Mouse (Mus musculus) megakaryocyte, embryonic 14.5 days (primary cell): ENCODE data around the gene Dab1. TPM values are rescaled to one million over a fixed set of nuclear protein-coding genes. Genes with fewer than 3 reads are reported as not detected.
A peak's percentile ranks its signal among the peaks of the same experiment; 100 is the strongest.

ENCODE experiments used
- H3K27me3 ChIP-seq: replicated peaks from 2 replicates; pipeline ENCODE3; 2012; ENCODE audit warnings: inconsistent platforms
- H3K36me3 ChIP-seq: replicated peaks from 2 replicates; pipeline ENCODE3; 2012; ENCODE audit warnings: low read length, inconsistent platforms, mixed read lengths
- H3K4me1 ChIP-seq: 2 replicates; pipeline ENCODE4 v1.6.1; 2012; ENCODE audit warnings: inconsistent platforms
- H3K4me3 ChIP-seq: replicated peaks from 2 replicates; pipeline ENCODE3; 2012; ENCODE audit warnings: moderate library complexity, mild to moderate bottlenecking, inconsistent platforms
- H3K9me3 ChIP-seq: 2 replicates; pipeline ENCODE4 v1.6.1; 2012; ENCODE audit warnings: inconsistent platforms
- FLI1 ChIP-seq: IDR thresholded peaks from 2 replicates; pipeline ENCODE4 v1.6.1; 2012; ENCODE audit warnings: low read length, inconsistent platforms, mixed read lengths
- GATA1 ChIP-seq: IDR thresholded peaks from 3 replicates; pipeline ENCODE4 v1.6.1; 2012; ENCODE audit warnings: mixed read lengths, low read length, inconsistent platforms, borderline replicate concordance
- polyA plus RNA-seq: library from polyadenylated mRNA; stranded (reverse); fragments of >175 nt; gene quantifications from 2 replicates; pipeline ENCODE4 v1.2.3, GENCODE M21; 2012; ENCODE audit warnings: low replicate concordance; ENCODE audit not compliant: insufficient read depth

Dab1 gene
- polyA plus RNA-seq, 1 experiment = not detected

DNA sequence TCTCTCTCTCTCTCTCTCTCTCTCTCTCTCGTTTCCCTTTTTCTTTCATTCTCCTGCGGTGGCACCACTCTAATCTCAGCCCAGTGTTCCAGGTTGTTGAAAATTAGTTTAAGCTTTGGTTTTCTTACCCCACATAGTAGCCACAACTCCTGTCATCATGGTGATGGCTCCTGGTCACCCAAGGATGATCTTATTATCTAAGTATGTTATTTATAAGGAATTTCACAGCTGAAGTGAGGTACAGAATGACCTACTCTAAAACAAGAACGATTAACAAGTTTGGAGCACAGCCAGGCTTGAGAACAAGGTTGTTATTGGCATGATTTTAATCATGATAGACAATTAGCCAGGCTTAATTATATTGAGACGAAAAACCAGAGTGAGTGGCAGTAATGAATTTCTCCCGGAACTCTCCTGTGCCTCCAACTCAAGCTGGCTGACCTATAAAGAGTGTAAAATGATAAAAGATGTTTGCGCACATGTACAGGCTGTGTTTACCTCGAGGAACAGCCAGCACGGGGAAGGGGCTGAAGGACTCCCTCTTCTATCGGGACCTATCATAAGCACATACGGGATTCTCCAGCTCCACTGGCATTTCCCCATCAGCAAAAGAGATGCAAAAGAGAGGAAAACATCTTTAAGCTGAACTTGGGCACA, 684.0 kb downstream of the Dab1 start:
- H3K4me1 ChIP-seq = no peaks in the 10 kb centered on the region
- H3K9me3 ChIP-seq = peaks cover 16% of the 10 kb centered on the region; the same call in 1 of the 2 replicates
- H3K4me3 ChIP-seq = no peak overlapping the region
- H3K36me3 ChIP-seq = no peaks in the 10 kb centered on the region
- H3K27me3 ChIP-seq = no peaks in the 10 kb centered on the region
- TF ChIP-seq FLI1 (no peak), GATA1 (no peak)

DNA sequence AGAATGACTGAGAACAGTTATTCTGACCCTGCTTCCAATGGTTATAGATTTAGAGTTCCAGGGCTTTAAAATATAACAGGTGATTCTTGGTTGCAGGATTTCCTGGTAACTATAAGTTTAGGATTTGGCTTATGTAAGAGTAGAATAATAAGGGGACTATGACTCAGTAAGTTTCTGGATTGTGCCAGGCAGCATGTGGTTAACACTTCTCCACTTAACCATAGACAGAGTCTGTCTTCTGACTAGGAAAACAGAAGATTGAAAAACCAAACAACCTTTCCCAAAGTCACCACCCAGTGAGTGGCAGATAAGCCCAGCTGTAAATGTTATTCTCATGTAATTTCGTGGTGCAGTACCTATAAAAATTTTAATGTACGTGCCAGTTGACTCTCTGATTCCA, 688.6 kb downstream of the Dab1 start:
- no peaks in the 10 kb centered on the region for H3K4me1 ChIP-seq
- no peak for TF ChIP-seq GATA1
- TF ChIP-seq FLI1 = no peak
- no peaks in the 10 kb centered on the region for H3K36me3 ChIP-seq
- H3K4me3 ChIP-seq = no peak overlapping the region
- H3K27me3 ChIP-seq = no peaks in the 10 kb centered on the region
- peaks cover 25% of the 10 kb centered on the region for H3K9me3 ChIP-seq

DNA sequence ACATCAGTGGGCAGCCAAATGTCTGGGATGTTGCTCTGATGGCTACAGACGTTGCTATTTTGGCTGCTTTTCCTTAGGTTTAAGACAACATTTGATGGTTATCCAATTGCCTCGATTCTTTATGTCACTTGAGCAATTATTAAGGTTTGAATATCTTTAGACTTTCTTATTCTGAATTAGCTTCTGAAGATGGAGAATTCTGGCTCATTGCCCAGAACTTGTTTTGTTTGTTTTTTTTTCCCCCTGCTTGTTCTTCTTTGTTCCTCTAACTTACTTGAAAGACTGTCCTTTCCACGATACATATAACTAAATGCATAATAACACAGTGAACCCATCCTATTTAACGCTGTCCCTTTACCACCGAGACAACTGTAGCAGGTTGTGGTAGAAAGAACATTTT, 707.1 kb downstream of the Dab1 start:
- no peak for TF ChIP-seq GATA1
- no peak for TF ChIP-seq FLI1
- H3K27me3 ChIP-seq = no peaks in the 10 kb centered on the region
- no peaks in the 10 kb centered on the region for H3K4me1 ChIP-seq
- no peak overlapping the region for H3K4me3 ChIP-seq
- H3K9me3 ChIP-seq = peaks cover 10% of the 10 kb centered on the region; the same call in 1 of the 2 replicates
- no peaks in the 10 kb centered on the region for H3K36me3 ChIP-seq

DNA sequence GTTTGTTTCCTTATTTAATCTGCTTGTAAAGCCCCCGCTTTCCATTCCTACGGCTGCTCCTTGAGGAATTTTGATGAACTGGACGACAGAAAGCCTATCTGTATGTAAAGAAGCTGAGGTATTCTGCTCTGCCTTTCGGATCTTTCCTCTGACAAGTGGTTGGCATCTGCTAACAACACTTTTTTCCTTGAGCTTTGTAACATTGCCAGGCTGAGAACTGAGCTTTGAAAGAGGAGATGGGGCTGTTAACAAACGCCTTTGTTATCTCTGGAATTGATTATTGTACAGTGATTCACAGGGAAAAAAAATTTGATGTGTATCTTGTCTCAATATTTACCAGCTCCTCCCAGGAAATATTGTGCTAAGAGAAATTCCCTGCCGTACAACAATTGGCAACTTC, 712.7 kb downstream of the Dab1 start:
- Histone ChIP-seq H3K27me3 (no peaks in the 10 kb centered on the region), H3K36me3 (no peaks in the 10 kb centered on the region), H3K4me1 (no peaks in the 10 kb centered on the region), H3K4me3 (no peak overlapping the region), H3K9me3 (peaks cover 4% of the 10 kb centered on the region; the same call in 1 of the 2 replicates)
- TF ChIP-seq FLI1 = no peak

DNA sequence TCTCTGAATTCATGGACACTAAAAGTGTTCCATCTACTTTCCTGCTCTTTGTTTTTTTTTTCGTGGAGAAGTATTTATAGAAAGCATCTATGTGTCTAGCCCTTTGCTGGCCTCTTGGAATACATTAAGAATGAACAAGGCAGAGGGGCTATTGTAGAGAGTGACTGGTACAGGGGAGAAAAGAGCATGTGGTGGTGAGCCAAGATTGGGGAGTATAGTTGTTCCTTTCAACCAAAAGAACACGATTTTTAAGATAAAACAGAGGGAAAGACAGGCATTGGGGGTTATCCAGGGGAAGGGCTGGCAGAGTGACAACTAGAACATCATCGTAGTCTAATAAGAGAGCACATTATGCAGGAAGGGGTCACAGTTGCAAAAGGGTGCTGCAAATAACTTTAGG, 713.2 kb downstream of the Dab1 start:
- Histone ChIP-seq H3K4me1 (no peaks in the 10 kb centered on the region), H3K36me3 (no peaks in the 10 kb centered on the region), H3K9me3 (peaks cover 7% of the 10 kb centered on the region; the same call in 1 of the 2 replicates), H3K27me3 (no peaks in the 10 kb centered on the region), H3K4me3 (no peak overlapping the region)
- TF ChIP-seq FLI1 (no peak), GATA1 (no peak)

DNA sequence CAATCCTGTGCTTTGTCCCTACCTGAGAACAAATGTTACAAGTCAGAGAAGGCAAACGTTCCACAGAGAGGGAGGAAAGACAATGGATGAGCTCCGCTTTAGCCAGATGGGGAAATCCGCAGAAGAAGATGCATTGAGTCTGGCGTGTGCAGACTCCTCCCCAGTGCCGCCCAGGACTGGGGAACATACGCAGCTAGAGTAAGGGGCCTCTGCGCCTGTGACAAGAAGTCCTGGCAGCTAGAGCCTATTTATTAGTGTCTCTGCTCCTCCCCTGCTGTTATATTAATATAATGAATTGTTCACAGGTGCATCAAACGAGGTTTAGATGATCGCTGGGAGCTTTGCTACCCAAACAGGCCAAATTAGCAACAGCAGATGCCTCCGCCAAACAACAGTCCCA, 718.1 kb downstream of the Dab1 start:
- TF ChIP-seq FLI1 (no peak), GATA1 (no peak)
- no peaks in the 10 kb centered on the region for H3K27me3 ChIP-seq
- no peaks in the 10 kb centered on the region for H3K4me1 ChIP-seq
- H3K4me3 ChIP-seq = no peak overlapping the region
- peaks cover 14% of the 10 kb centered on the region for H3K9me3 ChIP-seq
- no peaks in the 10 kb centered on the region for H3K36me3 ChIP-seq

DNA sequence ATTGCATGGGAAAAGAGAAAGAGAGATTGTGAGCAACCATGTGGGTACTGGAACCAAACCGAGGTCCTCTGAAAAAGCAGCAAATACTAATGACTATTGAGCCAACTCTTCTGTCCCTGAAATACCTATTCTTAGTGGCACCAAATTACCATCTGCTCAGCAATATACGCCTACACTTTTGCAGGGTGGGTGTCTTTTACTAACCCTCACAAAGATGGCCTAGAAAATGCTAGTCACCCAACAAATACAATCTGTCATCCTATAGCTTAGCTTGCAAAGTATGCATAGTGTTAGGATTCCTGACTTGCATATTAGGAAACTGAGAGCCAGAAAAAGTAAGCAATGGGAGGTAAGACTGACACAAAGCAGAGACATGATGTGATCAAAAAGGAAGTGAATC, 719.2 kb downstream of the Dab1 start:
- TF ChIP-seq FLI1 (no peak), GATA1 (no peak)
- H3K27me3 ChIP-seq = no peaks in the 10 kb centered on the region
- no peaks in the 10 kb centered on the region for H3K36me3 ChIP-seq
- no peak overlapping the region for H3K4me3 ChIP-seq
- H3K9me3 ChIP-seq = peaks cover 14% of the 10 kb centered on the region
- H3K4me1 ChIP-seq = no peaks in the 10 kb centered on the region

DNA sequence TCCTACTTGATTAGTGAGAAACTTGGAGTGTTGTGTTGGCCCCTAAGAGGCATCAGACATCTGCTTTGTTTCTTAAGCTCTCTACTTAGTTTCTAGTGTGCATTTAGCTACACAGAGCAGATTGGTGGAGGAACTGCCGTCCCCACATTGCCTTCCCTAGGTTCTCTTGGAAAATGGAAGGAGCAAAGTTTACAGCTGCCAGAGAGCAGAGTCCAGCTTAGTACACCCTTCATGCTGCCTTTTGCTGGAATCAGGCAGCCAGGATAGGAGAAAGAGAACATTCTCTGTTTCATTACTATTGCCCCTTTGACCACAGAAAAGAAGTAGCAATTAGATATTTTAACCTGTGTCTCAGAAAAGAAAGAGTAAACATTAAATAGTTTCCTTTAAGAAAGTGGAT, 742.2 kb downstream of the Dab1 start:
- TF ChIP-seq FLI1 = no peak
- TF ChIP-seq GATA1 = no peak
- H3K9me3 ChIP-seq = no peaks in the 10 kb centered on the region
- H3K27me3 ChIP-seq = peaks cover 10% of the 10 kb centered on the region
- H3K4me3 ChIP-seq = no peak overlapping the region
- no peaks in the 10 kb centered on the region for H3K4me1 ChIP-seq
- no peaks in the 10 kb centered on the region for H3K36me3 ChIP-seq

DNA sequence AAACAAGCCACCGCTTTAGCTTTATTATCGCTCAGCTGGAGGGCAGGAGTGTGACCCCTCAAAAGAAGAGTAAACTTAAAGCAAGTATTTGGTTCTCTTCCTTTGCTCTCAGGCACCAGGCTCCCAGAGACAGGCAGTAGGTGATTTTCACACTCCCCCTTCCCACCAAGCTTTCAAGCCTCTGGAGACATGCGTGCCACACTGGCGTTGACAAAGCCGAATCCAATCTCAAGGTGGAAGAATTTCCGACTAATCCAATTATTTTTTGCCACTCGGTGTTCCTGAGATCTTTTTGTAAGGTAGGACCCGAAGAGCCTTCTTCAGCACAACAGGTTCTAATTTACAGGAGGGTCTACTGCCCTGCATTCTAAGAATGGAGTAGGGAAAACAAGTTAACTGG, 747.3 kb downstream of the Dab1 start:
- Histone ChIP-seq H3K27me3 (peaks cover 48% of the 10 kb centered on the region), H3K9me3 (0 out of 2 replicates have a peak, but pooled peaks cover 6% of the 10 kb centered on the region), H3K36me3 (no peaks in the 10 kb centered on the region), H3K4me3 (no peak overlapping the region), H3K4me1 (0 out of 2 replicates have a peak, but pooled peaks cover 3% of the 10 kb centered on the region)
- TF ChIP-seq GATA1 = no peak
- no peak for TF ChIP-seq FLI1

DNA sequence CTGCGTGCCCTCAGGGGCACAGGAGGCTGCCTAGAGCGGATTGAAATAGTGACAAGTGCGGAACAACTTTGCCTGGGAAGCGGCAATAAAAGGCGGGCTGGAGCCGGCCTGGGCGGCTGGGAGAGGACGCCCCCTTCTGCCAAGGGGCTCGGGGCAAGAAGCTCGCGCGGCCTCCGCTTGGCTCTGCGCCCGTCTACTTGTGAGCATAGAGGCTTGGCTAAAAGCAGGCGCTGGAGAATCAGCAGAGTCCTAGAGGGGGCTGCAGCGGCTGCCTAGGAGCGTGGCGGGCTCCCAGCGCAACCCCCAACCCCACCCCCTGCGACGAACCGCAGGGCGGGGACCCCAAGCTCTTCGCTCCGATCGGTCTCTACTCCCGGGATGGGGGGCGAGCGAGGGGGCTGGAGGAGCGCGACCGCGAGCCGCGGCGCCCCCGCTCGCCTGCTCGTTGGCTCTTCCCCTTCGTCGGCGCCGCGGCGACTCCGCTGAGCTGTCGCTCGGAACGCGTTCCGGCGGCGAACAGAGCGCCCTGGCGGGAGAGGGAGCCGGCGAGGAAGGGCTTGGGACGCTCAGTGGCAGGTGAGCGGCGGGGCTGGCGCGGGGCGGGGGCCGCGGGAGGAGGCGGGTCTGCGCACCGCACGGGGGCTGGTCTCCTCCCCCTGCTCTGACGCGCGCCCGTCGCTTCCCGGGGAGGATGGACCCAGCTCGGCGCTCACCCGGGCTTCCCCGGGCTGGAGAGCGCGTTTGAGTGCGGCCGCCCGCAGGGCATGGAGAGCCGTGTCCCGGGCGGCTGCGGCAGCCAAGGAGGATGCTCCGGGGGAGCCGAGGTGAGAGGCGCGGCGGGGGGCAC, 748.0 kb downstream of the Dab1 start:
- Histone ChIP-seq H3K4me1 (0 out of 2 replicates have a peak, but pooled peaks cover 3% of the 10 kb centered on the region), H3K27me3 (peaks cover 48% of the 10 kb centered on the region), H3K36me3 (no peaks in the 10 kb centered on the region), H3K4me3 (peak overlapping the region; percentile 69), H3K9me3 (0 out of 2 replicates have a peak, but pooled peaks cover 6% of the 10 kb centered on the region)
- TF ChIP-seq FLI1 (no peak), GATA1 (no peak)
